Mouse (Mus musculus) cerebellum, postnatal 25 days (tissue): ENCODE measurements at regions not wholly inside any gene's neighbourhood (a gene's known extent, or its start where the extent isn't known, plus 50 kb on each side); places are given as distances from the start of the nearest gene placed in this dataset.

Experiments used
- DNase-seq, 2 experiments: peaks; one replicate each; pipeline ENCODE4 v3.0.0; 2021; ENCODE audit warnings: mixed read lengths in 2 of 2

DNA sequence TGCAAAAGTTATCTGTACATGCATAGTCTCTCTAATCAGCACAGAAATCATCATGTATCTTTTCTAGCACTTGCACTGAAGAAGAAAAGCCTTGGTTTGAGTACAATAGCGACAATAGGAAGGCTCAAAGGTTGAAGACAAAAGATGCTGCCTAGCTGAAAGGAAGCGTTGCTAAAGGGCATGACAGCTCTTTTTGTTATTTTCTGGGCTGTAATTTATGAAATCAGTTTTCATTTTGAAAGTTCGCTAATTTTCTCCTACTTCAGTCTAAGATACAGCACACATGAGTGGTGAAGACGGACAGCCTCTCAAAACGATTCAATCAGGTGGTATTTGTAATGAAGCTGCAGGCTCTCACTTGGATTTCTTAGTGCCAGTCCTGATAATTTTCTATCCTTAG is 124.4 kb upstream of the Zfp352 start:
- no peak for DNase-seq

DNA sequence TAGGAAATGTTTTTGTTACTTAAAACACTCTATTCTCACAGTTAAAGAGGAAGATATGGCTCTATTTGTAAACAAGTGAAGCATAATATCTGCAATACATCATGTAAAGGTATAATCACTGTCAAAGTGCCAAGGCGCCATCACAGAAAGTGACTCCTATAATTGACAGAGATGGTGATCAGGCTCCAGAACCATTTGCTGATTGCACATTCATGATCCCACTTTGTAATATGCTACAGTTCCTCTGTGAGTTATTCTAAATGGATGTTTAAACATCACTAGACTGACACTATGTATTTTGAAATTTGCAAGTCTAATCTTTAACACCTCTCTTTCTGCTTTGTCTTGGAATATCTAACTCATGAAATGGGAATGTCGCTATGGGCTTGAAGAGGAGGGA is 109.8 kb upstream of the Zfp352 start:
- no peak for DNase-seq

DNA sequence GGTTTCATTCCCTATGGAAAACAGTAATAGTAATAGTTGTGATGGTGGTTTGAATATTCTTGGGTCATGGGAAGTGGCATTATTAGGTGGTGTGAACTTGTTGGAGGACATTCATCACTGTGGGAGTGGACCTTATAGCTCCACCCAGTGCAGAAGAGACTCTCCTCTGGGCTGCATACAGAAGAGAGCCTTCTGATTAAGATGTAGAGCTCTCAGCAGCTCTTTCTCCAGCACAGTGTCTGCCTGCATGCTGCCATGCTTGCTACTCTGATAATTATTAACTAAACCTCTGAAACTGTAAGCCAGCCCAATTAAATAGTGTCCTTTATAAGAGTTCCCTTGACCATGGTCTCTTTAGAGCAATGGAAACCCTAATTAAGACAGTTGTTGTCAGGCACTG is 92.7 kb upstream of the Zfp352 start:
- DNase-seq: no peak

DNA sequence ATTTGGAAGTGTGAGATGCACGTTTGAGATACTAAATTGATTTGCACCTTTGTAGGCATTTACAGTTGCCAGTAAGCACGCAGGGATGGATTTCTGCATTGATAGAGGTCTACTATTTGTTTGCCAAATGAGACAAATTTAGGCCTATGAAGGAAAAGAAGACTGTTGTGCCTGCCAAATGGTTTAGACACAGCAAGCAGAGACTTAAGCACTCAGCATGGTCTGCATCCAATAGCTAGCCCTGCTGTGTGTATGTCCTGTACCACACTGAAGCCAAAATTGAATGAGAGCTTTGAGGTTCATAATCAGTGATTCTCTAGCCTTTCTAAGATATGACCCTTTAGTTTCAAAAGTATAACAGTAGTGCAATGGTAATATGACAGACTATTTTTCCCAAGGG is 74.5 kb upstream of the Zfp352 start:
- DNase-seq: peak in 1 of 2 experiments; percentile 6
